Mouse (Mus musculus) natural killer cell, adult 2 months (primary cell): ENCODE results near the gene Phxr2.
A peak's percentile ranks its signal among the peaks of the same experiment; 100 is the strongest.
"Not testable (repeated sequence)": the region's sequence is repeated elsewhere in the genome, so short reads cannot be mapped to it uniquely, and the experiment has no call there.

Experiments
- DNase-seq, 2 experiments: peaks; one replicate each; pipeline ENCODE4 v3.0.0; 2022; ENCODE audit warnings: low spot score in 2 of 2

The Phxr2 gene

GRCm38 (mm10) chr10:99126225-99126624, at the start of gene Phxr2:
Gene Phxr2 (minus strand): TSS chr10:99126325.
- no peak for DNase-seq

GRCm38 (mm10) chr10:99172906-99173507, 46.9 kb upstream of the Phxr2 start:
- DNase-seq = no peak

GRCm38 (mm10) chr10:99171961-99172497, 45.9 kb upstream of the Phxr2 start:
- DNase-seq = peak in 1 of 2 experiments; percentile 14

GRCm38 (mm10) chr10:99169765-99170129, 43.6 kb upstream of the Phxr2 start:
- no peak for DNase-seq

- no peak for DNase-seq
Measured at GRCm38 (mm10) chr10:99168840-99169764, 43.0 kb upstream of the Phxr2 start.

GRCm38 (mm10) chr10:99168404-99168803, 42.3 kb upstream of the Phxr2 start:
- DNase-seq = no peak

- DNase-seq = no peak
Measured at GRCm38 (mm10) chr10:99166392-99166791, 40.3 kb upstream of the Phxr2 start.

GRCm38 (mm10) chr10:99165751-99166282, 39.7 kb upstream of the Phxr2 start:
- no peak for DNase-seq

GRCm38 (mm10) chr10:99164871-99165477, 38.8 kb upstream of the Phxr2 start:
- DNase-seq = peak; percentile 13 to 26

- no peak for DNase-seq
Measured at GRCm38 (mm10) chr10:99163002-99163401, 36.9 kb upstream of the Phxr2 start.

- DNase-seq = peak; percentile 18 to 46
Measured at GRCm38 (mm10) chr10:99161987-99162582, 36.0 kb upstream of the Phxr2 start.

- not testable (repeated sequence) for DNase-seq
Measured at GRCm38 (mm10) chr10:99157697-99158096, 31.6 kb upstream of the Phxr2 start.

- no peak for DNase-seq
Measured at GRCm38 (mm10) chr10:99156808-99157207, 30.7 kb upstream of the Phxr2 start.

- DNase-seq = no peak
Measured at GRCm38 (mm10) chr10:99154635-99155034, 28.5 kb upstream of the Phxr2 start.

- peak; percentile 35 to 58 for DNase-seq
Measured at GRCm38 (mm10) chr10:99152063-99152462, 25.9 kb upstream of the Phxr2 start.

GRCm38 (mm10) chr10:99151580-99151979, 25.5 kb upstream of the Phxr2 start:
- no peak for DNase-seq

- no peak for DNase-seq
Measured at GRCm38 (mm10) chr10:99150016-99150415, 23.9 kb upstream of the Phxr2 start.

- DNase-seq = no peak
Measured at GRCm38 (mm10) chr10:99146596-99146995, 20.5 kb upstream of the Phxr2 start.

GRCm38 (mm10) chr10:99145611-99146010, 19.5 kb upstream of the Phxr2 start:
- no peak for DNase-seq

- no peak for DNase-seq
Measured at GRCm38 (mm10) chr10:99136337-99136736, 10.2 kb upstream of the Phxr2 start.

- no peak for DNase-seq
Measured at GRCm38 (mm10) chr10:99133321-99133875, 7.3 kb upstream of the Phxr2 start.
